Mouse (Mus musculus) CH12.LX (cell line): ENCODE results near the gene Alcam. TPM values are rescaled to one million over a fixed set of nuclear protein-coding genes. Genes with fewer than 3 reads are reported as not detected.

Experiments used
- DNase-seq: peaks from one replicate; pipeline ENCODE4 v3.0.0-alpha.2; 2013; ENCODE audit errors: extremely low read depth
- H3K27ac ChIP-seq: 2 replicates; pipeline ENCODE4 v1.5.1; 2012; ENCODE audit warnings: low read depth, mild to moderate bottlenecking, control low read depth, moderate library complexity; ENCODE audit not compliant: insufficient read depth
- H3K27me3 ChIP-seq: replicated peaks from 2 replicates; pipeline ENCODE3; 2012; ENCODE audit warnings: inconsistent platforms
- H3K36me3 ChIP-seq, 2 experiments: replicated peaks in 1 of 2; 2 replicates each; pipeline versions ENCODE3 to v1.6.1; 2012; ENCODE audit warnings: inconsistent platforms in 1 of 2, low read length in 1 of 2, mild to moderate bottlenecking in 1 of 2, mixed read lengths in 1 of 2, moderate library complexity in 1 of 2; ENCODE audit not compliant: control insufficient read depth in 1 of 2, insufficient read depth in 1 of 2
- H3K4me1 ChIP-seq, 2 experiments: 2 replicates each; pipeline ENCODE4 v1.6.1; 2012; ENCODE audit warnings: inconsistent platforms in 1 of 2, moderate library complexity in 1 of 2; ENCODE audit not compliant: insufficient read depth in 2 of 2, control insufficient read depth in 1 of 2
- H3K4me2 ChIP-seq: 2 replicates; pipeline ENCODE4 v1.6.1; 2012; ENCODE audit warnings: low read depth, mild to moderate bottlenecking, control low read depth; ENCODE audit not compliant: poor library complexity, insufficient read depth, severe bottlenecking
- H3K4me3 ChIP-seq, 3 experiments: fragments of 150-350 bp in 1 of 3; sonication (generic) in 1 of 3; replicated peaks in 1 of 3; 2 replicates each; pipeline versions ENCODE3 to v1.5.1; 2011 to 2012; ENCODE audit warnings: low read depth in 2 of 3, low read length in 2 of 3, mild to moderate bottlenecking in 2 of 3, moderate library complexity in 2 of 3, control low read depth in 1 of 3, improper control_type of control experiment in 1 of 3, inconsistent platforms in 1 of 3, mixed read lengths in 1 of 3; ENCODE audit not compliant: poor library complexity in 1 of 3
- H3K79me2 ChIP-seq: replicated peaks from 2 replicates; pipeline ENCODE4 v1.6.1; 2012; ENCODE audit warnings: mild to moderate bottlenecking, moderate library complexity; ENCODE audit not compliant: control insufficient read depth, poor library complexity, insufficient read depth, severe bottlenecking; ENCODE audit errors: extremely low read depth
- H3K9ac ChIP-seq: 2 replicates; pipeline ENCODE4 v1.6.1; 2012; ENCODE audit warnings: low read depth, mild to moderate bottlenecking, control low read depth, moderate library complexity; ENCODE audit not compliant: insufficient read depth
- H3K9me3 ChIP-seq: replicated peaks from 2 replicates; pipeline ENCODE3; 2012; ENCODE audit warnings: low read length, inconsistent platforms, mixed read lengths
- BHLHE40 ChIP-seq: IDR thresholded peaks from 2 replicates; pipeline ENCODE4 v1.6.1; 2011; ENCODE audit warnings: mild to moderate bottlenecking, low read depth, low read length, improper control_type of control experiment
- CHD1 ChIP-seq: IDR thresholded peaks from 2 replicates; pipeline ENCODE4 v1.6.1; 2012; ENCODE audit warnings: low read depth, low read length, improper control_type of control experiment, inconsistent platforms
- CHD2 ChIP-seq: IDR thresholded peaks from 2 replicates; pipeline ENCODE4 v1.6.1; 2011; ENCODE audit warnings: low read length, improper control_type of control experiment
- CTCF ChIP-seq, 2 experiments: IDR thresholded peaks in 1 of 2; conservative IDR thresholded peaks in 1 of 2; 2 replicates each; pipeline ENCODE4 v1.5.1; 2011 to 2012; ENCODE audit warnings: low read depth in 2 of 2, low read length in 2 of 2, improper control_type of control experiment in 1 of 2, inconsistent platforms in 1 of 2, mild to moderate bottlenecking in 1 of 2, moderate library complexity in 1 of 2
- E2F4 ChIP-seq: IDR thresholded peaks from 2 replicates; pipeline ENCODE4 v1.6.1; 2011; ENCODE audit warnings: low read depth, low read length, improper control_type of control experiment; ENCODE audit not compliant: insufficient replicate concordance
- EP300 ChIP-seq: IDR thresholded peaks from 2 replicates; pipeline ENCODE4 v1.6.1; 2011; ENCODE audit warnings: low read length, improper control_type of control experiment
- ETS1 ChIP-seq: conservative IDR thresholded peaks from 2 replicates; pipeline ENCODE4 v1.6.1; 2012; ENCODE audit warnings: low read depth, mild to moderate bottlenecking, inconsistent platforms, low read length, improper control_type of control experiment, moderate library complexity
- GABPA ChIP-seq: IDR thresholded peaks from 2 replicates; pipeline ENCODE4 v1.6.1; 2012; ENCODE audit warnings: low read depth, low read length, improper control_type of control experiment, inconsistent platforms; ENCODE audit not compliant: insufficient replicate concordance
- HCFC1 ChIP-seq: IDR thresholded peaks from 2 replicates; pipeline ENCODE4 v1.6.1; 2012; ENCODE audit warnings: low read depth, mild to moderate bottlenecking, inconsistent platforms, low read length, improper control_type of control experiment
- IRF4 ChIP-seq: IDR thresholded peaks from 2 replicates; pipeline ENCODE4 v1.6.1; 2014; ENCODE audit warnings: low read depth, mild to moderate bottlenecking, inconsistent platforms, low read length, improper control_type of control experiment
- JUN ChIP-seq: IDR thresholded peaks from 2 replicates; pipeline ENCODE4 v1.6.1; 2011; ENCODE audit warnings: low read depth, mild to moderate bottlenecking, low read length, improper control_type of control experiment, moderate library complexity; ENCODE audit not compliant: insufficient read depth
- JUND ChIP-seq: conservative IDR thresholded peaks from 2 replicates; pipeline ENCODE4 v1.6.1; 2011; ENCODE audit warnings: low read depth, low read length, improper control_type of control experiment
- KAT2A ChIP-seq: IDR thresholded peaks from 2 replicates; pipeline ENCODE4 v1.6.1; 2012; ENCODE audit warnings: low read length, improper control_type of control experiment, inconsistent platforms; ENCODE audit not compliant: insufficient replicate concordance
- MAFK ChIP-seq: IDR thresholded peaks from 2 replicates; pipeline ENCODE4 v1.6.1; 2011; ENCODE audit warnings: low read length, improper control_type of control experiment; ENCODE audit not compliant: insufficient replicate concordance
- MAX ChIP-seq: IDR thresholded peaks from 2 replicates; pipeline ENCODE4 v1.6.1; 2011; ENCODE audit warnings: low read length, improper control_type of control experiment
- MAZ ChIP-seq: IDR thresholded peaks from 2 replicates; pipeline ENCODE4 v1.6.1; 2012; ENCODE audit warnings: low read depth, mild to moderate bottlenecking, inconsistent platforms, low read length, improper control_type of control experiment, moderate library complexity
- MEF2A ChIP-seq: IDR thresholded peaks from 2 replicates; pipeline ENCODE4 v1.6.1; 2014; ENCODE audit warnings: low read depth, mild to moderate bottlenecking, inconsistent platforms, low read length, improper control_type of control experiment, borderline replicate concordance
- MYC ChIP-seq: IDR thresholded peaks from 2 replicates; pipeline ENCODE4 v1.6.1; 2011; ENCODE audit warnings: low read depth, mild to moderate bottlenecking, improper control_type of control experiment, low read length
- NELFE ChIP-seq: IDR thresholded peaks from 2 replicates; pipeline ENCODE4 v1.6.1; 2011; ENCODE audit warnings: low read depth, low read length, improper control_type of control experiment
- POLR2AphosphoS2 ChIP-seq: IDR thresholded peaks from 2 replicates; pipeline ENCODE4 v1.6.1; 2011; ENCODE audit warnings: low read depth, low read length, improper control_type of control experiment
- RAD21 ChIP-seq: IDR thresholded peaks from 2 replicates; pipeline ENCODE4 v1.6.1; 2011; ENCODE audit warnings: low read depth, mild to moderate bottlenecking, low read length, improper control_type of control experiment, moderate library complexity
- RCOR1 ChIP-seq: conservative IDR thresholded peaks from 2 replicates; pipeline ENCODE4 v1.6.1; 2012; ENCODE audit warnings: low read depth, mild to moderate bottlenecking, inconsistent platforms, low read length, improper control_type of control experiment
- SIN3A ChIP-seq: IDR thresholded peaks from 2 replicates; pipeline ENCODE4 v1.6.1; 2012; ENCODE audit warnings: low read length, improper control_type of control experiment, inconsistent platforms
- SMC3 ChIP-seq: IDR thresholded peaks from 2 replicates; pipeline ENCODE4 v1.6.1; 2011; ENCODE audit warnings: low read depth, low read length, improper control_type of control experiment
- TBP ChIP-seq: conservative IDR thresholded peaks from 2 replicates; pipeline ENCODE4 v1.6.1; 2011; ENCODE audit warnings: low read depth, low read length, improper control_type of control experiment
- TCF12 ChIP-seq: IDR thresholded peaks from 2 replicates; pipeline ENCODE4 v1.6.1; 2014; ENCODE audit warnings: low read depth, mild to moderate bottlenecking, inconsistent platforms, low read length, improper control_type of control experiment
- UBTF ChIP-seq: IDR thresholded peaks from 2 replicates; pipeline ENCODE4 v1.6.1; 2012; ENCODE audit warnings: low read depth, mild to moderate bottlenecking, inconsistent platforms, low read length, improper control_type of control experiment, moderate library complexity
- USF1 ChIP-seq: IDR thresholded peaks from 2 replicates; pipeline ENCODE4 v1.6.1; 2014; ENCODE audit warnings: low read depth, mild to moderate bottlenecking, inconsistent platforms, low read length, improper control_type of control experiment
- USF2 ChIP-seq: conservative IDR thresholded peaks from 2 replicates; pipeline ENCODE4 v1.6.1; 2011; ENCODE audit warnings: low read depth, low read length, improper control_type of control experiment
- ZC3H11A ChIP-seq: IDR thresholded peaks from 2 replicates; pipeline ENCODE4 v1.6.1; 2012; ENCODE audit warnings: low read depth, mild to moderate bottlenecking, inconsistent platforms, low read length, improper control_type of control experiment
- ZKSCAN1 ChIP-seq: IDR thresholded peaks from 2 replicates; pipeline ENCODE4 v1.6.1; 2012; ENCODE audit warnings: low read depth, inconsistent platforms, low read length, improper control_type of control experiment, borderline replicate concordance
- ZMIZ1 ChIP-seq: IDR thresholded peaks from 2 replicates; pipeline ENCODE4 v1.6.1; 2012; ENCODE audit warnings: low read depth, mild to moderate bottlenecking, inconsistent platforms, low read length, improper control_type of control experiment
- dilution Hi-C: fragments of 300-500 bp; cut with MboI; formaldehyde crosslinking; loops from 2 replicates; pipeline ENCODE4 v1.14.3; 2020; ENCODE audit warnings: low sequenced_read_pairs; ENCODE audit not compliant: extremely low pct_unique_long_range_greater_than_20kb, extremely low pct_ligation_motif_present
- in situ Hi-C: fragments of 300-500 bp; cut with MboI; formaldehyde crosslinking; loops from 3 replicates; pipeline ENCODE4 v1.14.3; 2019; ENCODE audit warnings: low sequenced_read_pairs, low pct_ligation_motif_present, low pct_unique_long_range_greater_than_20kb, mixed read lengths
- polyA plus RNA-seq: library from polyadenylated mRNA; unstranded; fragments of >175 nt; gene quantifications from 2 replicates; pipeline ENCODE4 v1.2.1, GENCODE M21; 2012; ENCODE audit warnings: low read depth; ENCODE audit not compliant: insufficient read length
- total RNA-seq, 2 experiments: library from RNA; depleted of rRNA; stranded (reverse); fragments of 300-350 nt in 1 of 2; fragments of >200 nt in 1 of 2; gene quantifications; 2 replicates each; pipeline ENCODE4 v1.2.3; 2012 to 2014

The Alcam gene
- total and polyA plus RNA-seq, 3 experiments = 26.3 to 56.7 (median 54.6) TPM

GRCm38 (mm10) chr16:52343467-52344033 is 110.3 kb downstream of the Alcam start:
- no peaks in the 10 kb centered on the region for H3K9me3 ChIP-seq
- H3K36me3 ChIP-seq = peaks cover 0 to 2% of the 10 kb centered on the region in 2 experiments
- TF ChIP-seq EP300 (peak; percentile 51), MAZ (peak; percentile 88; the same call in 1 of the 2 replicates), GABPA (no peak), CHD2 (no peak), JUND (no peak), RAD21 (no peak), ETS1 (no peak), NELFE (no peak), E2F4 (no peak), HCFC1 (no peak), MAFK (no peak), MAX (no peak), USF1 (no peak), TBP (no peak), MEF2A (no peak), SIN3A (no peak), RCOR1 (no peak), CTCF (conservative IDR thresholded peaks at IDR 0.05 in 1 of 2, IDR thresholded peaks at IDR 0.05 in 1 of 2; ENCODE audit: low read depth in 2 of 2, low read length in 2 of 2) (no peak), TCF12 (no peak), ZKSCAN1 (no peak), SMC3 (no peak), UBTF (no peak), POLR2AphosphoS2 (no peak), CHD1 (no peak), ZC3H11A (no peak), BHLHE40 (0 out of 2 replicates have a peak, but pooled peaks have one; percentile 17), JUN (no peak), ZMIZ1 (no peak), MYC (no peak), KAT2A (no peak), IRF4 (peak; percentile 60; the same call in 1 of the 2 replicates), USF2 (no peak)
- peak overlapping the region; percentile 70 for H3K27ac ChIP-seq
- H3K27me3 ChIP-seq = no peaks in the 10 kb centered on the region
- peak overlapping the region; percentile 54; the same call in 1 of the 2 replicates for H3K9ac ChIP-seq
- H3K4me1 ChIP-seq = peaks cover 6 to 41% of the 10 kb centered on the region in 2 experiments
- H3K4me3 ChIP-seq = no peak overlapping the region
- dilution Hi-C loops (no loop called here), in situ Hi-C loops (no loop called here)
- peaks cover 6% of the 10 kb centered on the region for H3K79me2 ChIP-seq
- H3K4me2 ChIP-seq = peak overlapping the region; percentile 77
- DNase-seq = no peak
